Mouse (Mus musculus) liver, embryonic 14.5 days (tissue): ENCODE data around the gene C730034F03Rik.

Source experiments
- CTCF ChIP-seq: IDR thresholded peaks from 2 replicates; pipeline ENCODE4 v1.5.1; 2016; ENCODE audit warnings: antibody characterized with exemption, low read depth, control low read depth
- EP300 ChIP-seq: IDR thresholded peaks from 2 replicates; pipeline ENCODE4 v1.6.1; 2016; ENCODE audit warnings: antibody characterized with exemption, low read depth

GRCm38 (mm10) chr15:89468577-89468976 lies 39.2 kb downstream of the C730034F03Rik start:
- TF ChIP-seq CTCF, result peak; percentile 64
- no peak for TF ChIP-seq EP300
